Mouse (Mus musculus) induced T-regulatory cell, adult 2 months (primary cell): Measurements from ENCODE around the gene Adgrl3.

ENCODE experiments used
- DNase-seq: peaks from one replicate; pipeline ENCODE4 v3.0.0-alpha.2; 2012; ENCODE audit warnings: low read depth

Gene Adgrl3

DNA sequence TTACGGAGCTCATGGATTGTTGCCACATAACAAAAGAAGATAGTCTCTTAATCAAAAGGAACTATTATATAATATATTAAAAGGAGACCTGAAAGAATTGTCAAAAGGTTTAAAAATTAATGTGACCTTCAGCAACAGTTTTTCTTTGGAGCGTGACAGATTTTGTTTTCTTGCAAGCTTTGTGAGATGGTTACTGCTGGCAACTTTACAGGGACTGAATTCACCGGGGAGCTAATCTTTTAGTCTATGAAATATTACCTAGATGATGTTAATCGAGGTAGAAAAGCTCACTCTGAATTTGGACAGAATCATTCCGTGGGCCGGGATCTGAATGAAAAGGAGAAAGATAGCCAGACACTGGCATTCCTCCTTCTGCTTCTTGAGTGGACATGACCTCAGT, 850.4 kb downstream of the Adgrl3 start:
- DNase-seq: no peak
